Mouse (Mus musculus): ENCODE results near the gene Zc3hc1. TPM values are rescaled to one million over a fixed set of nuclear protein-coding genes. Genes with fewer than 3 reads are reported as not detected.

Zc3hc1 gene
- polyA plus RNA-seq, 1 experiment from 2014 or later = 41.9 TPM

GRCm38 (mm10) chr6:30346737-30347136, 44.1 kb downstream of the Zc3hc1 start:
- Histone ChIP-seq H3K9ac (no peak overlapping the region), H3K4me2 (no peak overlapping the region)
- 65% methylated on average over 6 of the region's 6 CpGs for WGBS (ENCODE audit: insufficient replicate concordance)

GRCm38 (mm10) chr6:30344032-30344431, 46.8 kb downstream of the Zc3hc1 start:
- Histone ChIP-seq H3K4me2 (no peak overlapping the region), H3K27ac (no peak overlapping the region), H3K4me3 (no peak overlapping the region), H3K27me3 (replicated peaks) (no peaks in the 10 kb centered on the region), H3K36me3 (no peaks in the 10 kb centered on the region), H3K9me3 (replicated peaks) (no peaks in the 10 kb centered on the region), H3K9ac (no peak overlapping the region), H3K4me1 (no peaks in the 10 kb centered on the region)
- WGBS (ENCODE audit: insufficient replicate concordance) = 63% methylated on average over 6 of the region's 6 CpGs
- ATAC-seq = no peak

More at GRCm38 (mm10) chr6:30346737-30347136, 44.1 kb downstream of the Zc3hc1 start:
- no peak overlapping the region for H3K27ac ChIP-seq
- ATAC-seq = no peak
- H3K27me3 ChIP-seq (replicated peaks) = no peaks in the 10 kb centered on the region
- no peak overlapping the region for H3K4me3 ChIP-seq
- no peaks in the 10 kb centered on the region for H3K4me1 ChIP-seq
- H3K36me3 ChIP-seq = no peaks in the 10 kb centered on the region
- H3K9me3 ChIP-seq (replicated peaks) = no peaks in the 10 kb centered on the region

GRCm38 (mm10) chr6:30340231-30340873, 50.5 kb downstream of the Zc3hc1 start:
- Histone ChIP-seq H3K9me3 (replicated peaks) (no peaks in the 10 kb centered on the region), H3K4me3 (no peak overlapping the region), H3K4me1 (peaks cover 13% of the 10 kb centered on the region), H3K4me2 (no peak overlapping the region), H3K9ac (no peak overlapping the region), H3K36me3 (no peaks in the 10 kb centered on the region), H3K27ac (no peak overlapping the region), H3K27me3 (replicated peaks) (no peaks in the 10 kb centered on the region)
- ATAC-seq = no peak
- WGBS (ENCODE audit: insufficient replicate concordance) = 58% methylated on average over 4 of the region's 4 CpGs

- no peak overlapping the region for H3K4me3 ChIP-seq
- WGBS (ENCODE audit: insufficient replicate concordance) = 8% methylated on average over 5 of the region's 5 CpGs
- H3K9ac ChIP-seq = 0 out of 2 replicates have a peak overlapping the region, but pooled peaks have one; percentile 22
- H3K27ac ChIP-seq = 0 out of 2 replicates have a peak overlapping the region, but pooled peaks have one; percentile 4
- ATAC-seq = 0 out of 2 replicates have a peak, but pooled peaks have one; percentile 48
- H3K4me1 ChIP-seq = peaks cover 19% of the 10 kb centered on the region
- H3K36me3 ChIP-seq = no peaks in the 10 kb centered on the region
- H3K4me2 ChIP-seq = peak overlapping the region; percentile 35
- no peaks in the 10 kb centered on the region for H3K9me3 ChIP-seq (replicated peaks)
- H3K27me3 ChIP-seq (replicated peaks) = no peaks in the 10 kb centered on the region
These were observed 53.9 kb downstream of the Zc3hc1 start for GRCm38 (mm10) chr6:30336912-30337311.

- Histone ChIP-seq H3K9ac (no peak overlapping the region), H3K4me2 (no peak overlapping the region), H3K27me3 (replicated peaks) (peaks cover 8% of the 10 kb centered on the region; the same call in 1 of the 2 replicates), H3K4me3 (no peak overlapping the region), H3K4me1 (peaks cover 18% of the 10 kb centered on the region), H3K27ac (no peak overlapping the region), H3K36me3 (no peaks in the 10 kb centered on the region), H3K9me3 (replicated peaks) (no peaks in the 10 kb centered on the region)
- no peak for ATAC-seq
- 55% methylated on average over 4 of the region's 4 CpGs for WGBS (ENCODE audit: insufficient replicate concordance)
These were observed 58.6 kb downstream of the Zc3hc1 start for GRCm38 (mm10) chr6:30332262-30332661.

- Histone ChIP-seq H3K9ac (no peak overlapping the region), H3K4me1 (peaks cover 21% of the 10 kb centered on the region), H3K36me3 (no peaks in the 10 kb centered on the region), H3K4me2 (no peak overlapping the region), H3K27ac (no peak overlapping the region), H3K9me3 (replicated peaks) (no peaks in the 10 kb centered on the region), H3K4me3 (no peak overlapping the region), H3K27me3 (replicated peaks) (peaks cover 8% of the 10 kb centered on the region; the same call in 1 of the 2 replicates)
- ATAC-seq = no peak
- WGBS (ENCODE audit: insufficient replicate concordance) = 66% methylated on average over 5 of the region's 5 CpGs
These were observed 60.1 kb downstream of the Zc3hc1 start for GRCm38 (mm10) chr6:30330706-30331105.

- H3K4me2 ChIP-seq = no peak overlapping the region
- H3K27me3 ChIP-seq (replicated peaks) = peaks cover 8% of the 10 kb centered on the region; the same call in 1 of the 2 replicates
- no peak overlapping the region for H3K9ac ChIP-seq
- peaks cover 25% of the 10 kb centered on the region for H3K4me1 ChIP-seq
- no peaks in the 10 kb centered on the region for H3K9me3 ChIP-seq (replicated peaks)
- WGBS (ENCODE audit: insufficient replicate concordance) = 18% methylated on average over 3 of the region's 4 CpGs
- no peaks in the 10 kb centered on the region for H3K36me3 ChIP-seq
- ATAC-seq = no peak
- peak overlapping the region; percentile 48; the same call in 1 of the 2 replicates for H3K27ac ChIP-seq
- H3K4me3 ChIP-seq = no peak overlapping the region
These were observed 64.8 kb downstream of the Zc3hc1 start for GRCm38 (mm10) chr6:30325932-30326501.

GRCm38 (mm10) chr6:30321002-30321401, 69.8 kb downstream of the Zc3hc1 start:
- Histone ChIP-seq H3K4me1 (peaks cover 13% of the 10 kb centered on the region; the same call in 1 of the 2 replicates), H3K9ac (no peak overlapping the region), H3K4me2 (no peak overlapping the region), H3K36me3 (no peaks in the 10 kb centered on the region), H3K27me3 (replicated peaks) (0 out of 2 replicates have a peak, but pooled peaks cover 3% of the 10 kb centered on the region), H3K4me3 (no peak overlapping the region), H3K27ac (no peak overlapping the region), H3K9me3 (replicated peaks) (no peaks in the 10 kb centered on the region)
- WGBS (ENCODE audit: insufficient replicate concordance) = 29% methylated on average over 4 of the region's 4 CpGs
- no peak for ATAC-seq

- H3K4me2 ChIP-seq = no peak overlapping the region
- no peak overlapping the region for H3K27ac ChIP-seq
- no peak overlapping the region for H3K9ac ChIP-seq
- H3K4me1 ChIP-seq = 0 out of 2 replicates have a peak, but pooled peaks cover 4% of the 10 kb centered on the region
- no peak for ATAC-seq
- no peak overlapping the region for H3K4me3 ChIP-seq
- no peaks in the 10 kb centered on the region for H3K36me3 ChIP-seq
- WGBS (ENCODE audit: insufficient replicate concordance) = 69% methylated on average over 5 of the region's 5 CpGs
- no peaks in the 10 kb centered on the region for H3K9me3 ChIP-seq (replicated peaks)
- H3K27me3 ChIP-seq (replicated peaks) = 0 out of 2 replicates have a peak, but pooled peaks cover 3% of the 10 kb centered on the region
These were observed 71.6 kb downstream of the Zc3hc1 start for GRCm38 (mm10) chr6:30319216-30319615.

Other genes with a start within 250 kb of the Zc3hc1 start
- 31.6 and 33.4 TPM in 2 replicates for gene Ube2h, start 86.5 kb downstream of the Zc3hc1 start, polyA plus RNA-seq (2016; fragmentation: Nextera tagmentation; extraction: Ambion mirVana)
- 18.8 and 20.1 TPM in 2 replicates for gene Klhdc10, start 10.8 kb upstream of the Zc3hc1 start, polyA plus RNA-seq (2016; fragmentation: Nextera tagmentation; extraction: Ambion mirVana)
- 29.2 and 30.9 TPM in 2 replicates for gene Tmem209, start 118.8 kb upstream of the Zc3hc1 start, polyA plus RNA-seq (2016; fragmentation: Nextera tagmentation; extraction: Ambion mirVana)
- gene Ssmem1, start 118.8 kb upstream of the Zc3hc1 start, polyA plus RNA-seq (2016; fragmentation: Nextera tagmentation; extraction: Ambion mirVana) = 0.14 and 0.23 TPM in 2 replicates
- 0.77 and 1.2 TPM in 2 replicates for gene Cpa2, start 150.6 kb upstream of the Zc3hc1 start, polyA plus RNA-seq (2016; fragmentation: Nextera tagmentation; extraction: Ambion mirVana)
- 0.12 and 0.35 TPM in 2 replicates for gene Cpa4, start 177.3 kb upstream of the Zc3hc1 start, polyA plus RNA-seq (2016; fragmentation: Nextera tagmentation; extraction: Ambion mirVana)
- gene Cpa5, start 220.0 kb upstream of the Zc3hc1 start, polyA plus RNA-seq (2016; fragmentation: Nextera tagmentation; extraction: Ambion mirVana) = 0.11 TPM in 1 of 2 replicates, not detected in the other
- gene Cpa1, start 248.2 kb upstream of the Zc3hc1 start, polyA plus RNA-seq (2016; fragmentation: Nextera tagmentation; extraction: Ambion mirVana) = 0.54 and 0.91 TPM in 2 replicates

Data from liver, embryonic 12.5 days (tissue).